Mouse (Mus musculus) spleen, adult 12 weeks (tissue): ENCODE results near the gene Gpcpd1.
A peak's percentile ranks its signal among the peaks of the same experiment; 100 is the strongest.
"Not testable (repeated sequence)": the region's sequence is repeated elsewhere in the genome, so short reads cannot be mapped to it uniquely, and the experiment has no call there.

ENCODE experiments used
- DNase-seq: peaks from one replicate; pipeline ENCODE4 v3.0.0; 2022; ENCODE audit warnings: low spot score

Gene Gpcpd1

DNA sequence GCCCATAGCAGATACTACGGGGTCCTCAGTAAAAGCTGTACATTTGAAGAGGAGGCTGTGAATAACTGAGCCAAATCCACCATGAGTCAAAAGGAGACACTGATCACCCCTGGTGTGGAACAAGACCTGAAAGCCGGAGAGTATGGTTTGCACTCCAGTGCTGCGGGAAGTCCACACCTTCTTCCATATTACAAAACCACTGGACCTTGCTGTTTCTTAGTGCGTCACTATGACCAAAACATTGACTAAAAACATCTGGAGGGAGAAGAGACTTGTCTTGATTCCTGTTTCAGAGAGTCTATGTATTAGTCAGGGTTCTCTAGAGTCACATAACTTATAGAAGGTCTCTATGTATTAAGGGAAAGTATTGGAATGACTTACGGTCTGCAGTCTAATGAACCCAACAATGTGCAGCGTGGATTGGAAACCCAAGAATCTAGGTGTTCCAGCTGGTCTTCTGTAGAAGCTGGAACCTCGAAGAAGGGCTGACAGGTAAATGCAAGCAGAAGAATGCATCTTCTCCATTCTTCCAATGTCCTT, at the start of gene Gpcpd1:
Gene Gpcpd1 (minus strand): TSS at position 490 of the 540 bp plus-strand sequence.
- no peak for DNase-seq

- no peak for DNase-seq
Measured at GRCm38 (mm10) chr2:132636534-132636933, 49.0 kb upstream of the Gpcpd1 start.

GRCm38 (mm10) chr2:132628626-132629025, 41.1 kb upstream of the Gpcpd1 start:
- DNase-seq = no peak

DNA sequence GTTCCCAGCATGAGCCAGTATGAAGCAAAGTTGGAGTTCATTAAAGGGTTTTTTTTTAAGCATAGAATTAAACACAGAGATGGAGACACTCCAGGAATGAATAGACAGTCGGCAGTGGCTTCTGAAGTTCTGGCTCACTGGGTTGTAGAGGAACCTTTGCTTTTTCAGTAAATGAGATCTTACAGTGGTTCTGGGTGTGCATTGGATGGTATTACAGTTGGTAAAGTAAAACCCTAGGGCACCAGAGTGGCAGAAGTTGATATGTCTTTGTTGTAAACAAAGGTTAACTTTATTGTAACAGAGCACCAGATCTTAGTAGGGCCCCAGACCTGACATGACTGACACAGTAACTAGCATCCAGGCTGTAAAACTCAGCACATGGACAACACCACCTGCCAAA, 35.6 kb upstream of the Gpcpd1 start:
- no peak for DNase-seq

- DNase-seq = no peak
Measured at GRCm38 (mm10) chr2:132617693-132618092, 30.2 kb upstream of the Gpcpd1 start.

- no peak for DNase-seq
Measured at GRCm38 (mm10) chr2:132613581-132614188, 26.2 kb upstream of the Gpcpd1 start.

DNA sequence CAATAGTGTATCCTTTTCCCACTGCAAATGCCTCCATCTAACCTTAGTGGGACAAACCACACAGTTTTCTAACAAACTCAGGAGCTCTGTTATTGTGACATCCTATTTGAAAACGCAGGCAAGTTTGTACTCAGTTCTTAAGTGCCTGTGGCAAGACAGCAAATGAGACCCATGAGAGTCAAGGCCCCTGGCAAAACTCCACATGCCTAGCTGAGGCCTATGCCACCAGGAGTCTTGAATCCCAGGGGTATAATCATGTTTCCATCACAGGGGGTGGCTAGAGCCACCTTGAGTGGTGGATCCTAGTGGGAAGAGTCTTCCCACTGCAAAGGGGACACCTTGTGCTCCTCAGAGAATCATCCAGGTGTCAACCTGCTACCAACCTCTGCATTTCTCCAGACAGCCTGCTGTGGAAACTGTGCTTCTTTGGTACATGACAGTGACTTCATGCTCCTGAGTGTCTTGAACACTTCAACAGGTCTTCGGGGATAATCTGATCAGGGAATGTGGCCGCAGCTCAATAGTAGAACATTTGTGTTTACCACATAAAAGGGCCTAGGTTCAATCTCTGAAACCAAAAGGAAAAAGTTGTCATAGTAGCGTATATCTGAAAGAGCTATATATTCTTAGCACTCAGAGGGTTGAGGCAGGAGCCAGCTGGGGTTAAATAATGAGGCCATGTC, 24.2 kb upstream of the Gpcpd1 start:
- DNase-seq = no peak

GRCm38 (mm10) chr2:132607141-132608093, 19.9 kb upstream of the Gpcpd1 start:
- DNase-seq = peak; percentile 41

GRCm38 (mm10) chr2:132605795-132606563, 18.4 kb upstream of the Gpcpd1 start:
- no peak for DNase-seq

GRCm38 (mm10) chr2:132604922-132605321, 17.4 kb upstream of the Gpcpd1 start:
- no peak for DNase-seq

GRCm38 (mm10) chr2:132603706-132604105, 16.2 kb upstream of the Gpcpd1 start:
- no peak for DNase-seq

- DNase-seq = no peak
Measured at GRCm38 (mm10) chr2:132601777-132602176, 14.2 kb upstream of the Gpcpd1 start.

DNA sequence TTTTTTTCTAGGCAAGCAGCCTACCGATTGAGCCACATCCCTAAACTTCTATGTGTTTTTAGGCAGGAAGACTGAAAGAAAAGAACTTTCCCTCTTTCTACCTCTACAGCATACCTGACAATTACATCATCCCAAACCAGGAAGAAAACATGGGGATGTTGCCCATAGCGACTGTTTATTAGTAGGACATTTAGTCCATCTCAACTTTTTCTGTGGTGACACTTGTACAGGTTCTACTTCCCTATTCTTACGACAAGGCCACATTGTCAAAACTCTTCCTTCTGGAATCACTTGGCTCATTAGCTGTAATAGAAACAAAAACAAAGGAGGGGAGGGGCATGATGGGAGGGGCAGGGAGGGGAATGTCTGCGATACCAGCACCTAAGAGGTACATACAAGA, 12.6 kb upstream of the Gpcpd1 start:
- no peak for DNase-seq

- no peak for DNase-seq
Measured at GRCm38 (mm10) chr2:132599127-132599526, 11.6 kb upstream of the Gpcpd1 start.

DNA sequence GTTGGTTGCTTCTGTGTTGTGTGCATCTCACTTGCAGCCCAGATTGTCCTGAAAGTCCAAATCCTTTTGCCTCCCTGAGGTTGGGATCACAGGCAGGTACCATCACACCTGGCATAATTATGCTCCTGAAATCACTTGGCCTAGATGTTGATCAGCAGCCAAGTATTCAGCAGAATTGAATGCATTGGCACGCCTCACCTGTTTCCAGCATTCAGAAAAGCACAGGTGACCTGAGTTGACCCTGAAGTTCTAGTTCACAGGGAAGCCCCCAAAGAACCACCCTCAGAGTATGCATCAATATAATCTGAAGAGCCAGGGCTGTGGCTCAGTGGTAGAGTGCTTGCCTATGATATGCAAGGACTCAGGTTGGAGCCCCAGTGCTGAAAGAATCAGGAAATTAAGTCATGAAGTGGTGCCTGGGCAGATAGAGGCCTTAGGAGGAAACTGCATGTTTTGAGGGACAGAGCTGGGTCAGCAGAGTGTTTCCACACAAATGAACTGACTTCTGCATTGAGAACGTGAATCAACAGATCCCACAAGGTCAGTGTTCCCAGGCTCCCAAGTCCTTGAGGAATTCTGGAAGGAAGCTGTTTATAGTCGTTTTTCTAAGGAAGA, 10.4 kb upstream of the Gpcpd1 start:
- no peak for DNase-seq

DNA sequence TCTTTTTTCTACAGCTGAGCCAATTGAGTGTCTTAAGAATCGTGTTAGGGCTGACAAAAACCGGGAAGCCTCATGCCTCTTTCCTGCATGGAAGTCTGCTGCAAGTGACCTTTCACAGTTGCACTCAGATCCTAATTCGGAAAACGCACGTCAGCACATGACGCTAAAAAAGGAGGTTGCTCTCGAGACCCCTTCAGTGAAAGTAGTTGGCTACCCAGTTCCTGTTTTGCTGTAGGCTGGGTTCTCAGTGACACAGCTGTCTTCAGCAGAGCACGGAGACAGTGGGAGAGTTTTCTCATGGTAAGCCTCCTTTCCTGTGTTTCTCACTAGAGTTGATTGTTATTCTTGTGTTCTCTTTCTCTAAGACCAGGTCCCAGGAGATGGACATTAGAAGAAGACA, 9.7 kb upstream of the Gpcpd1 start:
- peak; percentile 7 for DNase-seq

- no peak for DNase-seq
Measured at GRCm38 (mm10) chr2:132595601-132596235, 8.2 kb upstream of the Gpcpd1 start.

GRCm38 (mm10) chr2:132592126-132592525, 4.6 kb upstream of the Gpcpd1 start:
- DNase-seq = no peak

DNA sequence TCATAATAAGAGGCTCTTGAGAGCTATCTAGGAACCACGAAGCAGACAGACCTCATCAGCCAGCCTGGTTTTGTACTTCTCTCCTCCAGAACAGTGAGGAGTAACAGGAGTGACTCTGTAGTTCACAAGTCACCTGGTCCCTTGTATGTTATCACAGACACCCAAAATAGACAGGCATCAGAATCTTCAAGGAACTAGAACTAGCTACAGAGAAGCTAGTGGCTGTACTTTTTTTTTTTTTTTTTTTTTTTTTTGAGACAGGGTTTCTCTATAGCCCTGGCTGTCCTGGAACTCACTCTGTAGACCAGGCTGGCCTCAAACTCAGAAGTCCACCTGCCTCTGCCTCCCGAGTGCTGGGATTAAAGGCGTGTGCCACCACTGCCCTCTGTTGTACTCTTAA, 4.0 kb upstream of the Gpcpd1 start:
- DNase-seq = not testable (repeated sequence)

DNA sequence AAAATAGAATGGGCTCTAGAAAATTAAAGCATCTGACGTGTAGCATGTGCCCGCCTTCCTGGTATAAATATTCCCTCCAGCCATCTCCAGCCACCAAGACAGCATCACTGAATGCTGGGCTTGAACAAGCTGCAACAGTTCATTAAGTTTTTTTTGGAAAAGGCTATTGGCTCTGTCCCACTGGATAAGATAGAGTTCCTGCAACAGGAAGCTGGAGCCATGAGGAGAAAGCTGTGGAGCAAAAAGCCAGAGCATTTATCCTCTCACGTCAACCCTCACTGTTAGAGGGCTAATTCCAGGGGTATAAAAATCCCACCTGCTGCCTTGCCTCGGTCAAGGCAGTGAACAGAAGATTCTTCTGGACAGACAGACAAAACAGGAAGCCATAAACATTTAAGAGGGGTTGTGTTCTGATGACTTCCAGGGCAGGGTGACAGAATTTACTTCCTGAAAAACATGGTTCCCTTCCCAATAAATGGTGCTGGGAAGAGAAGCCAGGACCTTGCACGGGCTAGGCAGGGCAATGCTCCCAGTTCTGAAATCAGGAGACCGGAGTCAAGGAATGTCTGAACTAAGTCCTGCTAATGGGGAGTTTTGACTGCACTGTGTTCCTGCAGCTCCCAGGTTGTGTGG, 2.5 kb upstream of the Gpcpd1 start:
- no peak for DNase-seq
